Mouse (Mus musculus) ES-Bruce4 (cell line): ENCODE measurements around the gene Pvr. TPM values are rescaled to one million over a fixed set of nuclear protein-coding genes. Genes with fewer than 3 reads are reported as not detected.
A peak's percentile ranks its signal among the peaks of the same experiment; 100 is the strongest.

Experiments
- H3K27ac ChIP-seq: 2 replicates; pipeline ENCODE4 v1.5.1; 2012; ENCODE audit warnings: low read length, inconsistent platforms; ENCODE audit not compliant: insufficient read depth
- H3K27me3 ChIP-seq: 2 replicates; pipeline ENCODE4 v1.6.1; 2012; ENCODE audit warnings: mild to moderate bottlenecking, low read length, inconsistent platforms; ENCODE audit not compliant: control insufficient read depth, poor library complexity, insufficient read depth, severe bottlenecking
- H3K36me3 ChIP-seq: 2 replicates; pipeline ENCODE4 v1.6.1; 2012; ENCODE audit warnings: inconsistent platforms, mild to moderate bottlenecking, low read length, moderate library complexity; ENCODE audit not compliant: control insufficient read depth, poor library complexity, insufficient read depth, severe bottlenecking
- H3K4me1 ChIP-seq: one replicate; pipeline ENCODE4 v1.8.1; 2011; ENCODE audit warnings: low read length; ENCODE audit not compliant: control insufficient read depth, insufficient read depth
- H3K4me3 ChIP-seq: 2 replicates; pipeline ENCODE4 v1.5.1; 2011; ENCODE audit warnings: low read depth, mild to moderate bottlenecking, low read length
- H3K9ac ChIP-seq: 2 replicates; pipeline ENCODE4 v1.6.1; 2012; ENCODE audit warnings: low read depth, mild to moderate bottlenecking, inconsistent platforms; ENCODE audit not compliant: poor library complexity, severe bottlenecking
- H3K9me3 ChIP-seq: replicated peaks from 2 replicates; pipeline ENCODE4 v1.6.1; 2012; ENCODE audit warnings: mild to moderate bottlenecking, low read length, inconsistent platforms; ENCODE audit not compliant: control insufficient read depth, poor library complexity, insufficient read depth, severe bottlenecking
- CTCF ChIP-seq: IDR thresholded peaks from one replicate; pipeline ENCODE4 v1.8.1; 2011; ENCODE audit warnings: low read depth, low read length
- EP300 ChIP-seq: IDR thresholded peaks from 2 replicates; pipeline ENCODE4 v1.6.1; 2011; ENCODE audit warnings: low read depth, low read length; ENCODE audit not compliant: insufficient read depth
- POLR2A ChIP-seq: IDR thresholded peaks from one replicate; pipeline ENCODE4 v1.8.1; 2011; ENCODE audit warnings: low read length; ENCODE audit not compliant: insufficient read depth
- polyA plus RNA-seq: library from polyadenylated mRNA; stranded (reverse); fragments of >200 nt; gene quantifications from 2 replicates; pipeline ENCODE4 v1.2.4, GENCODE M21; 2011; ENCODE audit warnings: low read depth; ENCODE audit not compliant: missing spikeins, insufficient read depth, insufficient read length

The Pvr gene
- polyA plus RNA-seq, 1 experiment: 68.1 TPM

- Histone ChIP-seq H3K9ac (no peak overlapping the region), H3K9me3 (no peaks in the 10 kb centered on the region), H3K36me3 (no peaks in the 10 kb centered on the region), H3K4me1 (no peaks in the 10 kb centered on the region), H3K4me3 (no peak overlapping the region), H3K27me3 (no peaks in the 10 kb centered on the region), H3K27ac (no peak overlapping the region)
- TF ChIP-seq POLR2A: no peak
- TF ChIP-seq CTCF: peak; percentile 86
Measured at GRCm38 (mm10) chr7:19956341-19956781, 35.4 kb upstream of the Pvr start.

- H3K9ac ChIP-seq: no peak overlapping the region
- no peaks in the 10 kb centered on the region for H3K9me3 ChIP-seq
- no peaks in the 10 kb centered on the region for H3K4me1 ChIP-seq
- H3K4me3 ChIP-seq: no peak overlapping the region
- no peaks in the 10 kb centered on the region for H3K36me3 ChIP-seq
- TF ChIP-seq EP300: no peak
- TF ChIP-seq POLR2A: no peak
- no peak for TF ChIP-seq CTCF
- H3K27ac ChIP-seq: no peak overlapping the region
- no peaks in the 10 kb centered on the region for H3K27me3 ChIP-seq
Measured at GRCm38 (mm10) chr7:19955861-19956260, 34.9 kb upstream of the Pvr start.

- no peaks in the 10 kb centered on the region for H3K9me3 ChIP-seq
- no peaks in the 10 kb centered on the region for H3K36me3 ChIP-seq
- 0 out of 2 replicates have a peak overlapping the region, but pooled peaks have one; percentile 9 for H3K27ac ChIP-seq
- no peak for TF ChIP-seq CTCF
- TF ChIP-seq POLR2A: no peak
- peak; percentile 41; the same call in 1 of the 2 replicates for TF ChIP-seq EP300
- no peaks in the 10 kb centered on the region for H3K27me3 ChIP-seq
- peaks cover 5% of the 10 kb centered on the region for H3K4me1 ChIP-seq
- H3K9ac ChIP-seq: no peak overlapping the region
- no peak overlapping the region for H3K4me3 ChIP-seq
Measured at GRCm38 (mm10) chr7:19953054-19953453, 32.1 kb upstream of the Pvr start.

GRCm38 (mm10) chr7:19952320-19952986 is 31.5 kb upstream of the Pvr start:
- peaks cover 5% of the 10 kb centered on the region for H3K4me1 ChIP-seq
- no peaks in the 10 kb centered on the region for H3K27me3 ChIP-seq
- no peaks in the 10 kb centered on the region for H3K36me3 ChIP-seq
- H3K27ac ChIP-seq: peak overlapping the region; percentile 12; the same call in 1 of the 2 replicates
- no peak overlapping the region for H3K9ac ChIP-seq
- no peaks in the 10 kb centered on the region for H3K9me3 ChIP-seq
- no peak overlapping the region for H3K4me3 ChIP-seq
- no peak for TF ChIP-seq CTCF
- TF ChIP-seq EP300: no peak
- no peak for TF ChIP-seq POLR2A

DNA sequence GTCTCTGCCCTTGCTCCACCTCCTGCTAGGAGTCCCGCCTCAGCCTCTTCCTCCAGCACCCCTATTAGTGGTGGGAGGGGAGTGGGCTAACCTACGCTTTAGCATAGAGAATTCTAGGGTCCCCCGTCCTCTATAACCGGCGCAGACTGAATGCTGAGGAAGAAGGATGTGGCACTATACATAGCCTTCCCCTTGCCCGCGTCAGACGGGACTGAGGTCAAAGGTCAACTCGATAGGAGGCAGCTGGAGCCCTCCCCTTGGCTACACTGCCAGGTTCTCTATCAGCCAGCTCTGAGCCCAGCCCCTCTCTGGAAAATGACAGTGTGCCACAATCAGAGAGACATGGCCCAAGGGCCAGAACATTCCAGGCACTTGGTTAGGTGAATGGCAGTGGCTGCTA is 29.6 kb upstream of the Pvr start, which contains the start of gene Igsf23:
Gene Igsf23 (minus strand): TSS at position 168 of the 400 bp plus-strand sequence.
- Histone ChIP-seq H3K27ac (peak within 1 kb of the TSS; percentile 8; the same call in 1 of the 2 replicates), H3K36me3 (no peaks in the 10 kb centered on the region), H3K4me1 (peaks cover 5% of the 10 kb centered on the region), H3K27me3 (no peaks in the 10 kb centered on the region), H3K9me3 (no peaks in the 10 kb centered on the region), H3K4me3 (peak within 1 kb of the TSS; percentile 43), H3K9ac (peak within 1 kb of the TSS; percentile 38)
- TF ChIP-seq CTCF (no peak), POLR2A (no peak), EP300 (no peak)

DNA sequence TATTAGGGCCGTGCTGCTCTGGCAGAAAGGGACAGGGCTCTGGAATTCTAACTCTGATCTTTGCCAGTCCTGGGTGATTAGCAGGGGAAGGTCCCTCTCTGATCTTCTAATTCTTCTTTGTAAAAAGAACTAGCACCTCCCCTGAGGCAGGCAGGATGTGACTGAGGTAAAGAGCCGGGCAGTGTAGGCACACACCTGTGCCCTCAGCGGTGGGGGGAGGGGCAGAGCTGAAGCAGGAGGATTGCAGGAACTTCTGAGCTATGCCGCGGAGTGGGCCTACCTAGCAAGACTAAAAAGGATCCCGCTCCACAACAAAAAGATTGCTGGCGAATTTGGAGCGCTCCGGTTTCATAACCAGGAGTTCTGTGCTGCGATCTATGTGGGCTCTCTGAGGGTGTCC is 29.0 kb upstream of the Pvr start:
- peak overlapping the region; percentile 38 for H3K9ac ChIP-seq
- TF ChIP-seq CTCF (no peak), EP300 (peak; percentile 74), POLR2A (no peak)

More for the DNA sequence above, 29.0 kb upstream of the Pvr start:
- peak overlapping the region; percentile 43 for H3K4me3 ChIP-seq
- no peaks in the 10 kb centered on the region for H3K9me3 ChIP-seq
- peaks cover 5% of the 10 kb centered on the region for H3K4me1 ChIP-seq
- H3K27ac ChIP-seq: peak overlapping the region; percentile 8; the same call in 1 of the 2 replicates
- H3K36me3 ChIP-seq: no peaks in the 10 kb centered on the region
- H3K27me3 ChIP-seq: no peaks in the 10 kb centered on the region
